Mouse (Mus musculus): ENCODE data around the gene Chdh. TPM values are rescaled to one million over a fixed set of nuclear protein-coding genes. Genes with fewer than 3 reads are reported as not detected.

Chdh gene
- total RNA-seq (2021) = 1 to 10 TPM; 1.6 to 2.2 TPM
- long read RNA-seq, experiment 1, full-length matches to known transcripts = 1 of 2 reads
- long read RNA-seq, experiment 1, partial matches to known transcripts = 0 of 2 reads
- long read RNA-seq, experiment 1, other reads (novel, unspliced or antisense) = 1 of 2 reads
- long read RNA-seq, experiment 2, full-length matches to known transcripts = 1 of 2 reads
- long read RNA-seq, experiment 2, partial matches to known transcripts = 0 of 2 reads
- long read RNA-seq, experiment 2, other reads (novel, unspliced or antisense) = 1 of 2 reads

- peak; percentile 37 to 42 for DNase-seq (ENCODE audit: extremely low spot score in 1 of 2, low spot score in 2 of 2)
- Histone ChIP-seq H3K4me3 (peak within 1 kb of the TSS; percentile 42), H3K27ac (peak within 1 kb of the TSS; percentile 60)
- intact Hi-C loops (cut with DNase I) = no loop called here
- TF ChIP-seq CTCF (IDR thresholded peaks at IDR 0.05) = no peak
Observed at GRCm38 (mm10) chr14:30008733-30009575, at the start of gene Chdh, which contains the start of gene Il17rb. TSS of gene Chdh (plus strand) at chr14:30009023. TSS of gene Il17rb (minus strand) at chr14:30008896.

DNA sequence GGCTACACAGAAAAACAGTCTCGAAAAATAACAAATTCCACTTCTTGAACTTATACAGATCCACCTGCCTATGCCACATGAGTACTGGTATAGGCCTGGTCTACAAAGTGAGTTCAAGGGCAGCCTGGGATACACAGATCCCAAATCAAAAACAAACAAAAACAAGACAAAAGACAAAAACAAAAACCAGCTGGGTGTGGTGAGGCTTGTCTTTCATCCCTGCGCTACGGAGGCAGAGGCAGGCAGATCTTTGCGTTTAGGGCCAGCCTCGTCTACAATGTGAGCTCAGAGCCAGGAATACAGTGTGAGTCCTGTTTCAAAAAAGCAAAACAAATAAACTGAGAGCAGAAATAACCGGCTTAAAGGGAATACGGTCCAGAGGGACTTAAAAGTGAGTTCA lies 41.2 kb upstream of the Chdh start:
- Histone ChIP-seq H3K4me3 (peak overlapping the region; percentile 73), H3K27ac (peak overlapping the region; percentile 88)
- DNase-seq (ENCODE audit: extremely low spot score in 1 of 2, low spot score in 2 of 2) = no peak
- intact Hi-C loops (cut with DNase I) = no loop called here
- no peak for TF ChIP-seq CTCF (IDR thresholded peaks at IDR 0.05)

DNA sequence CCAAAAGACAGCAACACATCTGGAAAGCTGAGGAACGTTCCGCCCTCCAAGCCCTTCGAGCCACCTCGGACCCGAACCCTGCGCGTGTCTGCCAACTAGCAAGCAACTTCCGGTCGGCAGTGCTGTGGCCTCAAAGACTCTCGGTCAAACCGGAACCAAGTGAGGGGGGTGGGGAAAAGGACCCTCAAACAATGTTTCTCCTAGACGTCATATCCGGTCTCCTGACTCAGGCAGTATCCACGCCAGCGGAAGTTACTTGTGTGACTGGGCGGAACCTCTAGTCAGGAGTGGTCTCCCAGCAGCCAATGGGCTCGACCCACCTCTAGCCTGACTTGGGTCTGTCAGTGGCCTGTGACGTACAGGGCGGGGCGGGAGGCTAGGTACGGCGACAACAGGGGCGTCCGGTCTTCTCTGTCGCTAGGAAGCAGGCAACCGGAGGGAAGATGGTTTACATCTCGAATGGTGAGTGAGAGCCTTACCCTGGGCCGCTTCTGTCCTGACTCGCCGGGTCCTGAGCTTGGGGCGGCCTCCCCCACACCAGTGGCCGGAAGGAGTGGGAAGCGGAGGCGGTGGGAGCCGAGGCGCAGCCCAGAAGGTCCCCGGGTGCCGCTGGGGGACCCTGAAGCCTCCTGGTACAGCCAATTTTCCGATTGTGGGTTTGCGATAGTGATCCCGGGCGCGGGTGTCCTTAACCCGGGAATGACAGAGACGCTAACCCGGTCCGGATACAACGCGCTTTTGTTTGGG lies 40.6 kb upstream of the Chdh start, which contains the start of gene Selenok:
Gene Selenok (plus strand): TSS at position 234 of the 747 bp plus-strand sequence.
- TF ChIP-seq CTCF (IDR thresholded peaks at IDR 0.05) = no peak
- Histone ChIP-seq H3K27ac (peak within 1 kb of the TSS; percentile 98), H3K4me3 (peak within 1 kb of the TSS; percentile 73)
- peak; percentile 88 to 94 for DNase-seq (ENCODE audit: extremely low spot score in 1 of 2, low spot score in 2 of 2)
- intact Hi-C loops (cut with DNase I) = no loop called here

GRCm38 (mm10) chr14:29971446-29971845 lies 37.4 kb upstream of the Chdh start:
- no peak overlapping the region for H3K27ac ChIP-seq
- no peak for TF ChIP-seq CTCF (IDR thresholded peaks at IDR 0.05)
- no peak for DNase-seq (ENCODE audit: extremely low spot score in 1 of 2, low spot score in 2 of 2)
- no peak overlapping the region for H3K4me3 ChIP-seq
- intact Hi-C loops (cut with DNase I) = loop anchor here (10.0 kb wide), 1 partner anchor 503 kb away; the partner anchor contains the start of gene Dcp1a

DNA sequence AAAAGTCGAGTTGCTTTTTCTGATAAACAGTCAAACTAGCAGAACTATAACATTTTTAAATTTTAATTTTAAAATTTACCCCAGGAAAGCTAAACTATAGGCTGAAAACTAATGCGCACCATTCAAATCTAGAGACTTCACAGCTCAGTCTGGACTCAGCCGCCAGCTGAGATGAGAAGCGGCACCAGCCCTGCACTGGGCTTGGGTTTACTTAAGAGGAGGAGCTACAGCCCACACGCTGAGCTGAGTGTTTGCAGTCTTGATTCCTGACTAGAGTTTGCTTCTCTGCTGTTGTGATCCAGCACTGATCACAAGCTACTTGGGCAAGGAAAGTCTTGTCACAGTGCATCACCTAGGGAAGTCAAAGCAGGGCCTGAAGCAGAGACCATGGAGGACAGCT lies 36.8 kb upstream of the Chdh start:
- TF ChIP-seq CTCF (IDR thresholded peaks at IDR 0.05) = no peak
- H3K27ac ChIP-seq = no peak overlapping the region
- intact Hi-C loops (cut with DNase I) = loop anchor here (10.0 kb wide), 1 partner anchor 503 kb away; the partner anchor contains the start of gene Dcp1a

DNA sequence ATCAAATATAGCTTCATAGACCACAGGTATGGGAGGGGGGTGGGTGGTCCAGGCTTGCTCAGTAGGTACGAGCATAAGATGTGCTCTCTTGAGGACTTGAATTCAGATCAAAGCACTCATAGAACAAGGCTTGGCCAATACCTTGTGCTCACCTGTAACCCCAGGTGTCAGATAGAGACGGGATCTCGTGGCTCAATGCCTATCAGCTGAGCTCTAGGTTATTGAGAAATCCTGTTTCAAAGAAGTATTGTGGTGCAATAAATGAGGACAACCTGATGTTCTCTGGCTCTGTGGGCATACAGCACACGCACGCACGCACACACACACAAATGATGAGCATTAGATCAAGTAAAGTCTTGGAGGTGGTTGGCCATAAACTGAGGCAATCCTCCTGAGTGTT lies 31.9 kb upstream of the Chdh start:
- no peak overlapping the region for H3K4me3 ChIP-seq
- intact Hi-C loops (cut with DNase I) = loop anchor here (10.0 kb wide), 1 partner anchor 498 kb away; the partner anchor contains the start of gene Dcp1a
- TF ChIP-seq CTCF (IDR thresholded peaks at IDR 0.05) = no peak
- no peak overlapping the region for H3K27ac ChIP-seq
- DNase-seq (ENCODE audit: extremely low spot score in 1 of 2, low spot score in 2 of 2) = no peak

More for the DNA sequence above, 36.8 kb upstream of the Chdh start:
- H3K4me3 ChIP-seq = no peak overlapping the region
- DNase-seq (ENCODE audit: extremely low spot score in 1 of 2, low spot score in 2 of 2) = no peak

- Histone ChIP-seq H3K27ac (peak within 1 kb of the TSS; percentile 98), H3K4me3 (peak within 1 kb of the TSS; percentile 84)
- TF ChIP-seq CTCF (IDR thresholded peaks at IDR 0.05) = no peak
- peak; percentile 93 to 94 for DNase-seq (ENCODE audit: extremely low spot score in 1 of 2, low spot score in 2 of 2)
- intact Hi-C loops (cut with DNase I) = loop anchor here (10.0 kb wide), 1 partner anchor 496 kb away; the partner anchor contains the start of gene Dcp1a
Observed at GRCm38 (mm10) chr14:29978254-29979204, 30.3 kb upstream of the Chdh start, which contains the start of gene Actr8. TSS of gene Actr8 (plus strand) at chr14:29978337.

DNA sequence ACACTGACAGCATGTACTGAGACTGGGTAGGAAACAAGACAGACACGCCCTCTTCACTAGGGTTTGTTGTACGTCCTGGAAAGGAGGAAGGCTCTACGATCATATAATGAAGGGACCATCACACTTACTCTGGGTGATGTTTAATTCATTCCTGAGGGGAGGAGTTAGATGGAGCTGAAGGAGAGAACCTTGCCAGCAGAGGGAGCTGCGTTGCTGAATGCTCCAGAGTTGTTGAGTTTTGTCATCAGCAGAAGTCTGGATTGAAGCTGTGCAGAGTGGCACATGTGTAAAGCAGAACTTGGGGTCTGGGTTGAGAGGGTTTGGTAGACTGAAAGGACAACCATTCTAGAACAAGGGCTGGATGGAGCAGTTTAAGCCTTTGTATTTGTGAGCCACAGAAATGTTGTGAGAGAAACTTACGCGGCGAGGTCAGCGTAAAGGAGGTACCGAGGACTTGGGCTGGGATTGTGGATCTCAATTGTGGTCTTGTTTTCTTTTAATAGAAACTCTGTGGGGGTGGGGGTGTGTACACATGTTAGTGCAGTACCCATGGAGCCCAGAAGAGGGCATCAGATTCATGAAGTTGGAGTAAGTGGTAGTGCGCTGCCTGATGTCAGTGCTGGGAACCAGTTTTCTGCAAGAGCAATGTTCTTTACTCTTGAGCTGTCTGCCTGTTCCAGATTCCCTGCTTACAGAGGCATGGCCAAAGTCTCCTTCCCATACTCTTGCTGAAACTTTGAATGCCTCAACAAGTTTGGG lies 28.2 kb upstream of the Chdh start:
- no peak for DNase-seq (ENCODE audit: extremely low spot score in 1 of 2, low spot score in 2 of 2)
- peak; percentile 24 for TF ChIP-seq CTCF (IDR thresholded peaks at IDR 0.05)
- intact Hi-C loops (cut with DNase I) = no loop called here
- no peak overlapping the region for H3K27ac ChIP-seq
- H3K4me3 ChIP-seq = no peak overlapping the region

DNA sequence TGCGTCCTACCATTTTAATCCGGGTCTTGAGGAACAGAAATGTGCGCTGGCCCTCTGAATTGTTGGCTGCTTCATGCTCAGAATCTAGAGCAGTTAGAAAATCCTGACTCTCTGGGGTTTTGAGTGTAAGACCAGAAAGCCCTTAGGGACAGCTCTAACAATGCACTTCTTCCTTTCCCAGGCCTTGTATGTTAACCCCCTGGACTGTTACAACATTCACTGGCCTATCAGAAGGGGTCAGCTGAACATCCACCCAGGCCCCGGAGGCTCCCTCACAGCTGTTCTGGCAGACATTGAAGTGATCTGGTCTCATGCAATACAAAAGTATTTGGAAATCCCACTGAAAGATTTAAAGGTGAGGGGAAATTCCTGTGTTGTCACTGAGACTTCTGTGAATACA lies 22.7 kb upstream of the Chdh start:
- DNase-seq (ENCODE audit: extremely low spot score in 1 of 2, low spot score in 2 of 2) = no peak
- no peak overlapping the region for H3K4me3 ChIP-seq
- no peak for TF ChIP-seq CTCF (IDR thresholded peaks at IDR 0.05)
- intact Hi-C loops (cut with DNase I) = no loop called here
- no peak overlapping the region for H3K27ac ChIP-seq

GRCm38 (mm10) chr14:29987276-29987675 lies 21.5 kb upstream of the Chdh start:
- no peak for DNase-seq (ENCODE audit: extremely low spot score in 1 of 2, low spot score in 2 of 2)
- TF ChIP-seq CTCF (IDR thresholded peaks at IDR 0.05) = no peak
- Histone ChIP-seq H3K27ac (no peak overlapping the region), H3K4me3 (no peak overlapping the region)
- intact Hi-C loops (cut with DNase I) = no loop called here

Data from left cerebral cortex, adult 2 months (tissue).